Mouse (Mus musculus): ENCODE results near the gene Radil.
A peak's percentile ranks its signal among the peaks of the same experiment; 100 is the strongest.

Gene Radil

DNA sequence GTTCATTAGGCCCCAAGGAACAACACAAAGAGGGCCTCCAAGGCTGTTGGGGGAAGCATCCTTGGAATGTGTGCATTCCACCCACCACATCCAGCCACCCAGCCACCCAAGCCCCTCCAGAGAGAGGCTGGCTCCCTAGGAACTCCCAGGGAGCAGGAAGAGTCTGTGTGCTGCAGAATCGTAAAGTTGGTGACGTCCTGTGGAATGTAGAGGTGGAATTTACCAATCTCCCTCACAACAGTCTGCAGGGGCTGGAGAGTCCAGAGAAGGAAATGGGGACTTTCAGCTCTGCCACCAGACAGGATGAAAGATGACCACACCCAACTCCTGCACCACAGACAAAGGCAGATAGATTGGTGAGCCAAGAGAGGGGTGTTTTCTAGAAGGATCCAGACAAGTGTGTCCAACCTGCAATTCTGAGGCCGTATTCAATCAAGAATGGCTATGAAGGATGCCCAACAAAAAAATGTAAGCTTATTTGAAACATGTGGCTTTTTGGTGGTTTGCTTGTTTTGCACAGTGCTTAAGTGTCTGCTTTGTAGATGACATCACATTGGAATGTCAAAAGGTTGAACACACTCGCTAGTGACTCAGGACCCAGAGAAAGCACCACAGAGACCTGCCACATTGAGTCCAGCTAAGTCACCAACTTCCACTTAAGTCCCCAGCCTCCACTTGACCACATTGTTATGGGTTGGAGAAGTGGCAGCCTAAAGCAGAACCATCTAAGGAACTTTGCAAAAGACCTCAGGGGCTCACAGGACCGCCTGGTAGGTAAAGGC, 5.7 kb downstream of the Radil start:
- no peak for DNase-seq (ENCODE audit: low read depth, low spot score)

GRCm38 (mm10) chr5:142537286-142537685, 13.6 kb downstream of the Radil start:
- DNase-seq (ENCODE audit: low read depth, low spot score), result no peak

- DNase-seq (ENCODE audit: low read depth, low spot score), result no peak
These were observed 15.5 kb downstream of the Radil start for GRCm38 (mm10) chr5:142535388-142535787.

GRCm38 (mm10) chr5:142529915-142530314, 21.0 kb downstream of the Radil start, which contains the start of gene Papolb:
Gene Papolb, minus strand, starts transcription at chr5:142530076.
- DNase-seq (ENCODE audit: low read depth, low spot score), result no peak

GRCm38 (mm10) chr5:142524711-142525464, 26.0 kb downstream of the Radil start:
- DNase-seq (ENCODE audit: low read depth, low spot score), result no peak

- DNase-seq (ENCODE audit: low read depth, low spot score), result no peak
These were observed 29.6 kb downstream of the Radil start for GRCm38 (mm10) chr5:142521195-142521866.

DNA sequence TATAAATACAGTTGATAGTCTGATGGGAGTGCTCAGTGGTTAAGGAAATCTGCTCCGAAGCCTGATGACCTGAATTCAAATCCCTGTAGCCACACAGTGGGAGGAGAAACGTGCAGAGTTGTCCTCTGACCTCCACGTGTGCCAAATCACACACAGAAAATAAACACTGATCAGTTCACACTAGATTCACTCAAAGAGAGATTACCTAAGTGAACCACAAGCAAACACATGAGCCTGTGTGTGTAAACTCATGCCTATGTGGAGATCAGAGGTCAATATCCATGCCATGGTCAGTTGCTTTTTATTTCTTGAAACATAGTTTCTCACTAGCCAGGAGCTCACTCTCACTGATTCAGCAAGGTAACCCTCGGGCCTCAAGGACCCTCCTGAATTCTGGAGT, 30.5 kb downstream of the Radil start:
- DNase-seq (ENCODE audit: low read depth, low spot score), result no peak

GRCm38 (mm10) chr5:142518973-142519372, 31.9 kb downstream of the Radil start:
- no peak for DNase-seq (ENCODE audit: low read depth, low spot score)

GRCm38 (mm10) chr5:142512112-142512511, 38.8 kb downstream of the Radil start:
- DNase-seq (ENCODE audit: low read depth, low spot score), result no peak

DNA sequence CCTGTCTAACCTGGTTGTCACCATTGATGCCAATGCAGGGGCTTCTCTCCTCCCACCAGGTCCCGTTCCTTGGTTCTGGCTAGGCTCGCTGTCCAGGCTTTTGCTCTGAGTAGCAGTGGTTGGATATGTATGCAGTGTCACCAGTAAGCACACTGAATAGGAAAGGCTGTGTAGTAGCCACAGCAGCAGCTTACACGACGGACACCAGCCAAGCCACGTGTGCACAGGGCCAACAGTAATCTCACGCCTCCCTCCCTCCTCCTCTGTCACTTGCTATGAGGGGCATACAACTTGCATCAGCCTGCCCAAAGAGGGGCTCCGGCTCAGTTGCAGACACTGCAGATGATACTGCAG, 40.9 kb downstream of the Radil start:
- no peak for DNase-seq (ENCODE audit: low read depth, low spot score)

GRCm38 (mm10) chr5:142509141-142510060, 41.5 kb downstream of the Radil start:
- DNase-seq (ENCODE audit: low read depth, low spot score), result no peak

DNA sequence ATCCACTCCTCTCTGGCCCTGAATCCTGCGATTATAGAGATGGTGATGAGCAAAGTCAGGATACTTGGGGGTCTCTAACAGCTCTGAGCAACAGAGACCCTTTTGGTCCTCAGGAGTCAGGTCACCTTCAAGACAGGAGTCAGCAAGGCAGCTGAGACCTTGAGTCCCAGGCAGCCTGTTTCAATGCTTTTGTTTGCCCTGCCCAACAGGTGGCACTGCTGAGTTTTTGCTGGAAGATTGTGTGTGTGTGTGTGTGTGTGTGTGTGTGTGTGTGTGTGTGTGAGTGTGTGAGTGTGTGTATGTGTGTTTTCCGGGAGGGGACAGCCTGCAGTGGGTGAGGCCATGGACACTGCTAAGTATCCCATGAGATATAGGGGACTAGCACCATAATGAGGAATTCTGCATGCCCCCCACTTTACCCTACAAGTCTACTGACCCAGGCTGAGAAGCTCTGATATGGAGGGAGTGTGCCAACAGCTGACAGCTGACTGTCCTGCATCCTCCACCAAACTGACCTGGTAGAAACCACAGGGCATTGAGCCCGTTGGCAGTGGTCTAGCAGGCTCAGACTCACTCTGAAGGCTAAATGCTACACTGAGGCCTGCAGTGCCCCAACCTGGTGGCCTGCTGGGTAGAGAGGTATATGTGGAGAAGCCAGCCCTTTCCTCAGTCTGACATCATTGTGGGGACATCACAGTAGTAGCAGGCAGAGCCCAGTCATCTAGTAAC, 45.0 kb downstream of the Radil start:
- DNase-seq (ENCODE audit: low read depth, low spot score), result peak; percentile 16

DNA sequence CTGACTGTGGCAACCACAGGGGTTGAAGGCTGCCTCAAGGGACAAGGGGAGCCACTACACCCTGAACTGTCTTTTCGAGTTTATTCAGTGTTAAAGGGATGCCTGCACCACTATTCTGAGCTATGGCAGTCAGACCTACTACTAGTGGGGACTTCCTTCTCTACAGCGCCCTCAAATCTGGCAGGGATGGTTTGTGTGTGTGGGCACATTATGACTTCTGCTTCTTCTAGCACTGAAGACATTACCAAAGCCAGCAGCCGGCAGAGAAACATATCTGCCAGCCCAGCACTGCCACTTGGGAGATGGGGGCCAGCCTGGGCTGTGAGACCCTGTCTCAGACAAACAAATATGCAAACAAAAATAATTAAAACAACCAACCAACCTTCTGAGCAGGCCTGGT, 46.7 kb downstream of the Radil start:
- DNase-seq (ENCODE audit: low read depth, low spot score), result no peak

DNA sequence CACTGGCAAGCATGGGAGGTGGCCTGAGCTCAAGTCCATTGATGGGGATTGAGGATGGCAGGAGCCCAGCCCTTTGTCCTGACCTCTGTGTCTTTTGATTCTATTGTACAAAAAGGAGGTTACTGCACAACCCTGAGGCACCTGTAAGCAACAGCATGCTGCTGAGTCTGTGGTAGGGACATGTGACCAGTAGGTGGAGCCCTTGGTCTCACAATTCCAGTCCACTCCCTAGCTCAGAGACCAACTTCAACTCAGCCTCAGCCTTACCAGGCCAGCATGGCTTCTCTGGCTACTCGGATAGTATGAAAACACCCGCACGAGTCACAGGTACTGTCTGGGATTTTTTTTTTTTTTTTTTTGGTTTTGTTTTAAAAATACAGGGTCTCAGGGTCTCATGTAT, 48.5 kb downstream of the Radil start:
- peak; percentile 76 for DNase-seq (ENCODE audit: low read depth, low spot score)

DNA sequence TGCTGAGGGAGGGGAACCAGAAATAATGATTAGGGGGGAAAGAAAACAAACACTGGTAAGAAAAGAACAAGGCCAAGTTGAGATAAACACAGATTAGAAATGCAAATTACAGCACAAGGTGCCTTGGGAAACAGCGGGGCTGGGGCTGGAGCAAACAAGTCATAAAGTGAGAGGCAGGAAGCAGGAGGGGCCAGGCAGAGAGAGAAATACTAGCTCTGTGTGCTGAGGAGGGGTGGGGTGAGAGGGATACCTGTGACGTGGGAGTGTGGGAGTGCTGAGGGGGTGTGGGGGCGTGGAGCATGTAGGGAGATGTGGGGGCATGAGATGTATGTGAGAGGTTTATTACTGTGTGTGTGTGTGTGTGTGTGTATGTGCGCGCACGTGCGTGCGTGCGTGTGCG, 50.0 kb downstream of the Radil start:
- no peak for DNase-seq (ENCODE audit: low read depth, low spot score)

DNA sequence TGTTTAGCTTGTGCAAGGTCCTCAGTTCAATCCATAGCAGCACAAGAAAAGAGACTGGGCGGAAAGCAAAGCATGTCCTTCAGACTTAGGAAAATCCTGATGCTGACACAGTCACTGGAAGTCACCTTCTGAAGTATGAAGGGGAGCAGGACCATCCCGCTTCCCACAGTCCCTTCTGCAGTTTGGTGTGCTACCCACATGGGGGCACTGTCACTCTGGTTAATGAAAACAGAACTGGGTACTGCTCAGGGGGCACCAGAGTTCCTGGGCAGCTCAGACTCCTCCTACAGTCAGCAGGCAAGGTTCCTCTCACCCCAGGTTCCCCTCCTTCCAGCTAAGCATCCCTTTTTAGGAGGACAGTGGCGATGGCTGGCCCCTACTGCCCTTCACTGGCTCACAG, 51.9 kb downstream of the Radil start:
- DNase-seq (ENCODE audit: low read depth, low spot score), result no peak

DNA sequence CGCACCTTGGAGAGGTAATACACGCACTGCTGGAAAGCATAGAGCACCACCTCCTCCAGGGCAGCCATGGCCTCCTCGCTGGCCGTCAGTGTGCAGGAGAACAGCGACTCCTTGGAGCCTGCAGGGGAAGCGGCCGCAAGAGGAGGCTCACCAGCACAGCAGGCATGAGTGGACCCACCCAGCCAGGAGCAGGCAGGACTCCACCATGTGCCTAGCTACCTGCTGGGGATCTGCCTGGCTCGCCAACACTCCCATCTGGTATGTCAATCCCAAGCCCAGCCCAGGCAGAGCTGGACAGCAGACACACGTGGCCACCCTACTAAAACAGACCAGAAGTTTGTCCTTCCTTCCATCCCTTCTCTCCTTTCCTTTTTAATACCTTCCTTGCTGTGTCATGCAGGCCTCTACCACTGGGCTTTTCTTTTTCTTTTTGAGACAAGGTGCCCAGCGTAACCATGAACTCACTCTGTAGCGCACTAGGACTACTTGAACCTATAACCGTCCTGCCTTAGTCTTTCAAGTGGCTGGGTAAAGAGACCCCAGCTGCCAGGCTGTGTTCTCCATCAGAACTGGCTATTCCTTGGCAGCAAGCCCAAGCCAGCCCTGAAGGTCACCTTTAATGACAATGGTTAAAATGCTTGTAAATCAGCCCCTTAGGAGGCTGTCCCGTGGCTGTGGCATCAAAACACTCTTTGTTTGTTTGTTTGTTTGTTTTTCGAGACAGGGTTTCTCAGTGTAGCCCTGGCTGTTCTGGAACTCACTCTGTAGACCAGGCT, 55.4 kb downstream of the Radil start:
- no peak for DNase-seq (ENCODE audit: low read depth, low spot score)

DNA sequence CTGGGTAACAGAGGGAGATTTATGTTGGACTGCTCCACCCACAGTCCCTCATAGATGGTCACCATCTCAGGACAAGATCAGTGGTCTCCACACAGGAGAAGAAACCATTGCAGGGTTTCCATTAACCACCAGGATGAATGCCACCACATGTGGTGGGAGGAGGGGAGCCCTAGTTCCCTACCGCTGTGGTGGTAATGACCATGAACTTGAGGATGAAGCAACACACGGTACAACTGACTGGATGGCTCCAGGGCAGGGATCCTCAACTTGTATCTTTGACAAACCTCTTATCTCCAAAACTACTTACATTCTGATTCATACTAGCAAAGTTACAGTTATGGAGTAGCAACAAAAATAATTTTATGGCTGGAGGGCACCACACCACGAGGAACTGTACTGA, 57.6 kb downstream of the Radil start:
- no peak for DNase-seq (ENCODE audit: low read depth, low spot score)

DNA sequence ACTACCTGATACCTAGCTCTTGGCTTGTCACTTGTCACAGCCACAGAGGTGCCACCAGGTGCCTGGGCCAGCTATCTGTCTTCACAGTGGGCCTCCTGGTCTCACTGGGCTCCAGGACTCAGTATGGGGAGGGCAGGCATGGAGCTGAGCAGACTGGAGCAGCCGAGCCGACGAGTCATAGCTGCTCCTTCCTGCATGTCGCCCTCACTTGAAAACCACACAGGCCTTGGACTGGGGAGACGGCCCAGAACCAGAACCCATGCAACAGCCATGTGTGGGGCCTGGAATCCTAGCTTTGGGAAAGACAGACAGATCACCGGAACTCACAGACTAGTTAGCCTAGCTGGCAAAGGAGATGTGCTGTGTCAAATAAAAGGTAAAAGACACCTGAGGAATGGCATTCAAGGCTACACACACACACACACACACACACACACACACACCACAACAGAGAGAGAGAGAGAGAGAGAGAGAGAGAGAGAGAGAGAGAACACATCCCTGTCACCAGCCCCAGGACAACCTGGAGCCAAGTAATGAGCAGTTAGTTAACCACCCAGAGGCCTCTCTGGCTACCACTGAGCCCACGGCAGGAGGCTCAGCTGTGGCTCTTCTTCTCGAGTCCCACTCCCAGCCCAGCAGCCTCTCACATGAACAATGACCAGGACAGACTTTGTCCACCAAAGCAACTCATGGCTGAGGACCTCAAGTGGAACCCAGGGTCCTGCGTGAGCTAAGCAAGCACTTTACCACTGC, 60.8 kb downstream of the Radil start:
- no peak for DNase-seq (ENCODE audit: low read depth, low spot score)

Data from CD4-positive, CD25-positive, alpha-beta regulatory T cell, adult 2 months (primary cell).